Mouse (Mus musculus): ENCODE measurements around the gene Zfp27.
"Not testable (repeated sequence)": the region's sequence is repeated elsewhere in the genome, so short reads cannot be mapped to it uniquely, and the experiment has no call there.

The Zfp27 gene

GRCm38 (mm10) chr7:29880916-29881315 lies 25.5 kb downstream of the Zfp27 start:
- DNase-seq: no peak

GRCm38 (mm10) chr7:29880056-29880455 lies 26.3 kb downstream of the Zfp27 start:
- DNase-seq: no peak

GRCm38 (mm10) chr7:29877561-29877960 lies 28.8 kb downstream of the Zfp27 start:
- DNase-seq: not testable (repeated sequence)

GRCm38 (mm10) chr7:29874256-29874655 lies 32.1 kb downstream of the Zfp27 start:
- no peak for DNase-seq

- no peak for DNase-seq
Measured at GRCm38 (mm10) chr7:29861660-29862059, 44.7 kb downstream of the Zfp27 start.

GRCm38 (mm10) chr7:29859532-29860517 lies 46.5 kb downstream of the Zfp27 start, which contains the start of gene Zfp420:
Zfp420 (plus strand) TSS chr7:29859979.
- peak; percentile 94 to 95 for DNase-seq

- DNase-seq: peak; percentile 91 to 95
Measured at GRCm38 (mm10) chr7:29853219-29853842, 53.0 kb downstream of the Zfp27 start, which contains the start of gene Zfp940. Zfp940 (minus strand) TSS chr7:29853669.

GRCm38 (mm10) chr7:29852831-29853218 lies 53.5 kb downstream of the Zfp27 start:
- DNase-seq: peak in 1 of 2 experiments; percentile 13

- no peak for DNase-seq
Measured at GRCm38 (mm10) chr7:29844616-29845015, 61.8 kb downstream of the Zfp27 start.
